9 mouse cellular contexts compared by ENCODE assay signal in genomic region chr9:23035901-23036610, GRCm38 (mm10).
DNase-seq lines count a peak whose midpoint lies in the region; ATAC-seq and TF ChIP-seq lines count a peak whose summit lies in the region.
"Had no signal": no experiment of that assay in that cellular context is flagged by ENCODE, and none has a peak within 500 bp of the region (broad histone marks: within the 10 kb centered on the region; RNA-seq: fewer than 3 reads in every experiment).

No protein-coding gene starts in this region.

- H3K27ac ChIP-seq in heart, postnatal 0 days (ENCODE audit: low read depth) = no peak overlapping the region

- H3K27me3 ChIP-seq in heart, postnatal 0 days (ENCODE audit: control insufficient read depth, insufficient read depth, low read length) = peaks cover 4% of the 10 kb centered on the region; the same call in 1 of the 2 replicates

- no peak for TF ChIP-seq EP300 in heart, postnatal 0 days (IDR thresholded peaks at IDR 0.05; ENCODE audit: low read depth)

- no peaks in the 10 kb centered on the region for H3K9me3 ChIP-seq in heart, postnatal 0 days (replicated peaks; ENCODE audit: control insufficient read depth, low read length)

- H3K9ac ChIP-seq in heart, postnatal 0 days (replicated peaks; ENCODE audit: low read depth, low read length) = peak overlapping the region; percentile 33; the same call in 1 of the 2 replicates

- H3K4me2 ChIP-seq in heart, postnatal 0 days (ENCODE audit: low read depth, low read length) = peak overlapping the region; percentile 79

- peaks cover 12% of the 10 kb centered on the region for H3K4me1 ChIP-seq in heart, postnatal 0 days (ENCODE audit: control insufficient read depth, insufficient read depth)

- ATAC-seq in frontal cortex, adult (ENCODE audit: low TSS enrichment) = 0 out of 2 replicates have a peak, but pooled peaks have one; percentile 31
- ATAC-seq in heart, postnatal 0 days (ENCODE audit: insufficient read depth, low read depth) = no peak

- H3K4me3 ChIP-seq in heart, postnatal 0 days (ENCODE audit: low read depth, low read length) = peak overlapping the region; percentile 43
- H3K4me3 ChIP-seq: myocyte had no signal

- TF ChIP-seq CTCF in heart, postnatal 0 days (IDR thresholded peaks at IDR 0.05; ENCODE audit: low read depth) = no peak

- H3K36me3 ChIP-seq in heart, postnatal 0 days (replicated peaks; ENCODE audit: control insufficient read depth, insufficient read depth, low read length) = no peaks in the 10 kb centered on the region

- WGBS in heart, postnatal 0 days = 4% methylated on average over 16 of the region's 16 CpGs

- DNase-seq in frontal cortex, postnatal 25 days (ENCODE audit: low spot score in 2 of 2) = no peak
- peak; percentile 41 to 44 for DNase-seq in cerebellum, postnatal 36 days
- DNase-seq in heart, postnatal 0 days (ENCODE audit: low spot score) = no peak
- peak; percentile 18 to 58 for DNase-seq in kidney, postnatal 36 days
- DNase-seq in retina, postnatal 1 day = peak; percentile 34
- DNase-seq in thymus, adult 18-20 months = no peak
- DNase-seq in ovary, postnatal 36 days (ENCODE audit: low spot score) = no peak

Comparison
In these comparisons a context has a peak if more than half of its experiments do, and no peak if none do; other contexts are left out.
1. DNase-seq: peak in cerebellum, postnatal 36 days (2 of 2), kidney, postnatal 36 days (2 of 2) and retina, postnatal 1 day (single experiment); none in frontal cortex, postnatal 25 days (0 of 2), heart, postnatal 0 days (single experiment), thymus, adult 18-20 months (0 of 2) and ovary, postnatal 36 days (single experiment).